Mouse (Mus musculus) stomach, postnatal 0 days (tissue): ENCODE results near the gene Npy4r. TPM values are rescaled to one million over a fixed set of nuclear protein-coding genes. Genes with fewer than 3 reads are reported as not detected.

ENCODE experiments used
- ATAC-seq: fragments of 200-750 bp; cut with Nextera tagmentation; 2 replicates; pipeline ENCODE4 v1.8.0; 2017; ENCODE audit not compliant: low FRiP score, low TSS enrichment
- DNase-seq: peaks from one replicate; pipeline ENCODE4 v3.0.0-alpha.2; 2016; ENCODE audit warnings: low spot score
- H3K27ac ChIP-seq: fragments of 300-500 bp; sonication (generic); replicated peaks from 2 replicates; pipeline ENCODE4 v1.5.1; 2014; ENCODE audit warnings: mild to moderate bottlenecking, control low read depth
- H3K27me3 ChIP-seq: fragments of 300-500 bp; sonication (generic); 2 replicates; pipeline ENCODE4 v1.6.1; 2014; ENCODE audit warnings: low read length; ENCODE audit not compliant: control insufficient read depth, insufficient read depth
- H3K36me3 ChIP-seq: fragments of 300-500 bp; sonication (generic); 2 replicates; pipeline ENCODE4 v1.6.1; 2014; ENCODE audit warnings: low read length, mixed read lengths; ENCODE audit not compliant: control insufficient read depth, insufficient read depth
- H3K4me1 ChIP-seq: fragments of 300-500 bp; sonication (generic); replicated peaks from 2 replicates; pipeline ENCODE4 v1.6.1; 2014; ENCODE audit warnings: antibody characterized with exemption; ENCODE audit not compliant: control insufficient read depth, insufficient read depth
- H3K4me2 ChIP-seq: fragments of 300-500 bp; sonication (generic); replicated peaks from 2 replicates; pipeline ENCODE4 v1.6.1; 2014; ENCODE audit warnings: low read depth, mild to moderate bottlenecking, control low read depth, moderate library complexity
- H3K4me3 ChIP-seq: fragments of 300-500 bp; sonication (generic); 2 replicates; pipeline ENCODE4 v1.5.1; 2014; ENCODE audit warnings: low read depth, low read length, control low read depth
- H3K9ac ChIP-seq: fragments of 300-500 bp; sonication (generic); 2 replicates; pipeline ENCODE4 v1.6.1; 2014; ENCODE audit warnings: mild to moderate bottlenecking, low read length, control low read depth, mixed read lengths
- H3K9me3 ChIP-seq: fragments of 300-500 bp; sonication (generic); 2 replicates; pipeline ENCODE4 v1.6.1; 2016; ENCODE audit warnings: low read length; ENCODE audit not compliant: control insufficient read depth
- CTCF ChIP-seq: IDR thresholded peaks from 2 replicates; pipeline ENCODE4 v1.5.1; 2016; ENCODE audit warnings: antibody characterized with exemption, low read depth, mild to moderate bottlenecking, moderate library complexity
- EP300 ChIP-seq: optimal IDR thresholded peaks from 2 replicates; pipeline ENCODE3; 2016; ENCODE audit warnings: antibody characterized with exemption
- WGBS: fragments of 180-500 bp; shearing (Covaris S2); extraction: QIAGEN DNeasy Blood & Tissue Kit; methylation state at CpG from one replicate; pipeline ENCODE4 v1.1.7; 2014; 5-methylcytosine and 5-hydroxymethylcytosine counted together
- polyA plus RNA-seq: library from polyadenylated mRNA; unstranded; fragments of >200 nt; fragmentation: Nextera tagmentation; extraction: Ambion mirVana; gene quantifications from 2 replicates; pipeline ENCODE4 v1.2.1, GENCODE M21; 2015

Npy4r gene
- polyA plus RNA-seq, 1 experiment from 2014 or later = 0.22 TPM

GRCm38 (mm10) chr14:34154601-34155337, 2.5 kb upstream of the Npy4r start:
- TF ChIP-seq CTCF (peak; percentile 90), EP300 (no peak)
- H3K4me2 ChIP-seq = no peak overlapping the region
- ATAC-seq (peak; percentile 83), DNase-seq (peak; percentile 65)
- no peaks in the 10 kb centered on the region for H3K36me3 ChIP-seq
- H3K27ac ChIP-seq = no peak overlapping the region
- WGBS = 45% methylated on average over 9 of the region's 9 CpGs
- no peaks in the 10 kb centered on the region for H3K9me3 ChIP-seq
- H3K4me3 ChIP-seq = no peak overlapping the region
- H3K4me1 ChIP-seq = no peaks in the 10 kb centered on the region; the same call in 1 of the 2 replicates
- H3K9ac ChIP-seq = no peak overlapping the region
- H3K27me3 ChIP-seq = 0 out of 2 replicates have a peak, but pooled peaks cover 3% of the 10 kb centered on the region

GRCm38 (mm10) chr14:34142915-34143314, 9.4 kb downstream of the Npy4r start:
- TF ChIP-seq EP300 = no peak
- TF ChIP-seq CTCF = no peak
- H3K4me1 ChIP-seq = no peaks in the 10 kb centered on the region
- DNase-seq = no peak
- H3K9me3 ChIP-seq = no peaks in the 10 kb centered on the region
- H3K9ac ChIP-seq = no peak overlapping the region
- no peaks in the 10 kb centered on the region for H3K36me3 ChIP-seq
- no peak overlapping the region for H3K4me2 ChIP-seq
- ATAC-seq = no peak
- H3K27ac ChIP-seq = no peak overlapping the region
- no peaks in the 10 kb centered on the region for H3K27me3 ChIP-seq
- H3K4me3 ChIP-seq = no peak overlapping the region
- WGBS = 94% methylated on average over 10 of the region's 10 CpGs

GRCm38 (mm10) chr14:34142316-34142715, 10.0 kb downstream of the Npy4r start:
- H3K4me2 ChIP-seq = no peak overlapping the region
- TF ChIP-seq CTCF = no peak
- no peak for TF ChIP-seq EP300
- WGBS = 50% methylated on average over 1 of the region's 1 CpGs
- H3K36me3 ChIP-seq = no peaks in the 10 kb centered on the region
- no peak overlapping the region for H3K4me3 ChIP-seq
- H3K27ac ChIP-seq = no peak overlapping the region
- H3K27me3 ChIP-seq = no peaks in the 10 kb centered on the region
- DNase-seq (no peak), ATAC-seq (0 out of 2 replicates have a peak, but pooled peaks have one; percentile 35)
- no peaks in the 10 kb centered on the region for H3K9me3 ChIP-seq
- H3K4me1 ChIP-seq = no peaks in the 10 kb centered on the region
- no peak overlapping the region for H3K9ac ChIP-seq

- WGBS = 61% methylated on average over 15 of the region's 15 CpGs
- H3K27me3 ChIP-seq = no peaks in the 10 kb centered on the region
- H3K36me3 ChIP-seq = no peaks in the 10 kb centered on the region
- no peak overlapping the region for H3K4me2 ChIP-seq
- DNase-seq (no peak), ATAC-seq (peak; percentile 24; the same call in 1 of the 2 replicates)
- no peaks in the 10 kb centered on the region for H3K9me3 ChIP-seq
- H3K9ac ChIP-seq = no peak overlapping the region
- no peak overlapping the region for H3K27ac ChIP-seq
- TF ChIP-seq CTCF (no peak), EP300 (no peak)
- H3K4me3 ChIP-seq = no peak overlapping the region
- no peaks in the 10 kb centered on the region for H3K4me1 ChIP-seq
Measured at GRCm38 (mm10) chr14:34139671-34140664, 12.3 kb downstream of the Npy4r start.

GRCm38 (mm10) chr14:34135391-34135790, 16.9 kb downstream of the Npy4r start:
- H3K4me3 ChIP-seq = no peak overlapping the region
- no peak for DNase-seq

More at GRCm38 (mm10) chr14:34135391-34135790, 16.9 kb downstream of the Npy4r start:
- no peak for ATAC-seq
- Histone ChIP-seq H3K9me3 (no peaks in the 10 kb centered on the region), H3K9ac (no peak overlapping the region), H3K4me1 (no peaks in the 10 kb centered on the region), H3K36me3 (no peaks in the 10 kb centered on the region), H3K4me2 (no peak overlapping the region), H3K27me3 (0 out of 2 replicates have a peak, but pooled peaks cover 6% of the 10 kb centered on the region), H3K27ac (no peak overlapping the region)
- TF ChIP-seq CTCF (no peak), EP300 (no peak)
